21 mouse cellular contexts compared by ENCODE assay signal in genomic region chr15:95948411-95948810, GRCm38 (mm10).
DNase-seq lines count a peak whose midpoint lies in the region; TF ChIP-seq lines count a peak whose summit lies in the region.
"Had no signal": no experiment of that assay in that cellular context is flagged by ENCODE, and none has a peak within 500 bp of the region (broad histone marks: within the 10 kb centered on the region; RNA-seq: fewer than 3 reads in every experiment).

No protein-coding gene starts in this region.

- peaks cover 14% of the 10 kb centered on the region for H3K4me1 ChIP-seq in E14TG2a.4 (replicated peaks; ENCODE audit: low read depth, low read length)

- H3K36me3 ChIP-seq in E14TG2a.4 (ENCODE audit: insufficient read depth, low read length): peaks cover 49% of the 10 kb centered on the region

- no peak for TF ChIP-seq CTCF in E14TG2a.4 (conservative IDR thresholded peaks at IDR 0.05; ENCODE audit: low read length)

- H3K4me3 ChIP-seq in E14TG2a.4 (replicated peaks; ENCODE audit: low read length): peak overlapping the region; percentile 62
- H3K4me3 ChIP-seq: forebrain, embryonic 10.5 days; forebrain, embryonic 13.5 days; heart, adult 2 months; heart, embryonic 10.5 days; heart, embryonic 13.5 days had no signal

- peak; percentile 49 for DNase-seq in ES-CJ7 (ENCODE audit: low read depth, low spot score)
- DNase-seq in WW6 (ENCODE audit: low read depth, low spot score): peak; percentile 34
- no peak for DNase-seq in thymus, postnatal 36 days
- no peak for DNase-seq in right cerebral cortex, postnatal 14 days
- DNase-seq in layer of hippocampus, adult 8-10 months (ENCODE audit: low spot score in 2 of 2): no peak
- DNase-seq: adrenal gland, adult 2 months; adrenal gland, postnatal 14 days; B cell, adult 2 months; cerebellum, adult 11-12 months; cerebellum, adult 8-10 months; cerebellum, postnatal 14 days; gastrocnemius, postnatal 10 days; gastrocnemius, postnatal 36 days; heart, adult 2 months; heart, postnatal 4 days had no signal

- H3K27me3 ChIP-seq in E14TG2a.4 (ENCODE audit: insufficient read depth, low read length): no peaks in the 10 kb centered on the region
- H3K27me3 ChIP-seq: CH12.LX; forebrain, embryonic 13.5 days; heart, embryonic 13.5 days had no signal

- no peaks in the 10 kb centered on the region for H3K9me3 ChIP-seq in E14TG2a.4 (ENCODE audit: low read length)
- H3K9me3 ChIP-seq: forebrain, embryonic 10.5 days; forebrain, embryonic 13.5 days; heart, embryonic 10.5 days; heart, embryonic 13.5 days had no signal

Comparison
In these comparisons a context has a peak if more than half of its experiments do, and no peak if none do; other contexts are left out.
1. DNase-seq: peak in ES-CJ7 (single experiment) and WW6 (single experiment); none in thymus, postnatal 36 days (0 of 2), right cerebral cortex, postnatal 14 days (single experiment) and layer of hippocampus, adult 8-10 months (0 of 2).